Mouse (Mus musculus) myocyte (in vitro differentiated cells): ENCODE data around the gene Usp37.

ENCODE experiments used
- MYOG ChIP-seq, 3 experiments: IDR thresholded peaks; one replicate each; pipeline ENCODE4 v1.6.1; 2011; ENCODE audit warnings: control low read depth in 2 of 3, low read depth in 2 of 3, mild to moderate bottlenecking in 2 of 3; ENCODE audit not compliant: insufficient read length in 2 of 3, control insufficient read depth in 1 of 3, insufficient read depth in 1 of 3
- POLR2A ChIP-seq: IDR thresholded peaks from one replicate; pipeline ENCODE4 v1.6.1; 2011; ENCODE audit warnings: low read depth, mild to moderate bottlenecking, control low read depth, moderate library complexity; ENCODE audit not compliant: insufficient read length
- TCF3 ChIP-seq: IDR thresholded peaks from one replicate; pipeline ENCODE4 v1.6.1; 2011; ENCODE audit warnings: low read depth, control low read depth; ENCODE audit not compliant: insufficient read length

DNA sequence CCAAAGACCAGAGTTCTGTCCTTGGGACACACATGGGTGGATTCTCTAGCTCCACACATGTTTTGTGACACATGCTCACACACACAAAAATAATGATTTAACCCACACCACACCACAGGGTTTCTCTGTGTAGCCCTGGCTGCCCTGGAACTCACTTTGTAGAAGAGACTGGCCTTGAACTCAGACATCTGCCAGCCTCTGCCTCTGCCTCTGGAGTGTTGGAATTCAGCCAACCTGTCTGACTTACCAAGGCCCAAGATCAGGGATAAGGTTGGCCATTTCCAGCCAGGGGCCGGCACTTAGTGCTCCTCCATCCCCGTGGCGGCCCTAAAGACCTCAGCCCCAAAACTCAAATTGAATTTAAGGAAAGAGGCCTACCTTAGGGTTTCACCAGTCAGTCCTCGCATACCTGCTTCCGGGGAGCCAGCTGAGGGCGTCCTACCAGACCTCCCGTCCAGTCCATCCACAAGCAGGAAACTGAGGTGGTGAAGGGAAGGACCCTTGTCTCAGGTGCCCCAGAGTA lies 155.6 kb downstream of the Usp37 start:
- TF ChIP-seq MYOG (IDR thresholded peaks at IDR 0.05; ENCODE audit: control insufficient read depth in 1 of 3, insufficient read depth in 1 of 3, insufficient read length in 2 of 3, low read depth in 2 of 3) (no peak), POLR2A (no peak), TCF3 (no peak)
